Mouse (Mus musculus): ENCODE results near the gene Dzank1.

Gene Dzank1

DNA sequence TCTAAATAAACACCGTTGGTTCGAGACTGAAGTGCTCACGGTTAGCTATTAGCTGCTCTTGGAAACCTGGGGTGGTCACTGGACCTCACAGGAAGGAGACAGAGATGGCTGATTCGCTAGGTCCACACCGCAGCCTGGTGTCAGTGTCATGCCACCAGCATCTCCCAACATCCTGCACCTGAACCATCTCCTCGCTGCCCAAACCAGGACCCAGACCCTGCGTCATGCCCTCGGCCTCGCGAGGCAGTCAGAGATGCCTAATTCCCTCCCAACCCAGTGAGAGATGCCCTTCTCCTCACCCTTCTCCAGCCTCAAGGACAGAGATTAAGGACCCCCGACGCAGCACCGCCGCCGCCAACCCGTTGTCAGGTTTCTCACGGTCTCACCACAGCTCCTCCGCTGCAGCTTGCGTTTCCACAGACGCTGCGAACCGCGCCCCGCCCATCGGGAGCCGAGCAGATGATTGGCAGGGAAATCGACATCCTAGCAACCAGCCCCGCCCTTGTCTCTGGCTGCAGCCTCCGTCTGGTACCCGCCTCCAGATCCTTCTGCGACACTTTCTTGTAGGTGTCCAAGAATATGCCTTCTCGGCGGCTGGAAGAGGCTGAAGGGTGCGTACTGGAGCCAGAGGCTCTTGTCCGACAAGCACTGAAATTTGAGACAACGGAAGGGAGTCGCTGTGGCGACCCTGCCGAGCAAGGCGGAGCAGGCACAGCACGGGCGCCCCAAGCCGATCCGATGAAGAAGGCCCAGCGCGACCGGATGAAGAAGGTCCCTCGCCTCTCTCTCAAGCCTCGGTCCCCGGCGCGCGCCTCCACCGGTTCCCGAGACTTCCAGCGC is at the start of gene Dzank1, which contains the start of gene Polr3f:
TSS of gene Dzank1 (minus strand) at position 434 of the 840 bp plus-strand sequence.
TSS of gene Polr3f (plus strand) at position 738 of the 840 bp plus-strand sequence.
- peak; percentile 95 for DNase-seq

DNA sequence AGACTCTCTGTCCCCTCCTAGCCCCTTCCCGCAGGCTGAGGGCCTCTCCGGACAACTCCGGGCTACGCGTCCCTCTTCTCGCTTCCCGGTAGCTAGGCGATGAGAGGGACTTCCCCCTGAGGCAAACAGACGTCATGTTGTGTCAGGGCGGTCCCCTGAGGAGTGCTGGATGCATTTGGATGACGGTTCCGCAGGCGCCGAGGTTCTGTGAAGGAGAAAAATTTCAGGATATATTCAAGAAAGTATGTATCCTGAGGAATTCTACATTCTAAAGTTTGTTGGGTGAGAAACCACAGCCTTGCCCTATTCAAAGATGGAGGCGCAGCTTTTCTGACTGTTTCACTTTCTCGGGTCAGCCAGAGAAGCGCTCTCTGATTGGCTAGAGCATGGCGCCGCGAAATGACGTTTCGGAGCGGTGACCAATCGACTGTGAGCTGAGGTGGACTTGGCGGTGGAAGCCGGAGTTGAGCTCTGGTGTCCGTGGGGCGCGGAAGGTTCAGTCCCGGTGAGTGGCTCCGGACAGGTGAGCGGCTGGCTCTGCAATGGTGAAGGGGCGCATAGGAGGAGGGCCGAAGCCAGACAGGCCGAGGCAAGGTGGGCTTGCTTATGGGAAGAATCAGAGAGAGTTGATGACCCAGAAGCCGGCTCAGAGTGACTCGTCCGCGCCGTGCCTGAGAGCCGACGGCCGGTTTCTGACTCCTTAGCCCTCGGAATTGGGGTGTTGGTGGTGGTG is 28.8 kb upstream of the Dzank1 start, which contains the start of gene Sec23b:
TSS of gene Sec23b (plus strand) at position 410 of the 733 bp plus-strand sequence.
- DNase-seq, result peak; percentile 95

DNA sequence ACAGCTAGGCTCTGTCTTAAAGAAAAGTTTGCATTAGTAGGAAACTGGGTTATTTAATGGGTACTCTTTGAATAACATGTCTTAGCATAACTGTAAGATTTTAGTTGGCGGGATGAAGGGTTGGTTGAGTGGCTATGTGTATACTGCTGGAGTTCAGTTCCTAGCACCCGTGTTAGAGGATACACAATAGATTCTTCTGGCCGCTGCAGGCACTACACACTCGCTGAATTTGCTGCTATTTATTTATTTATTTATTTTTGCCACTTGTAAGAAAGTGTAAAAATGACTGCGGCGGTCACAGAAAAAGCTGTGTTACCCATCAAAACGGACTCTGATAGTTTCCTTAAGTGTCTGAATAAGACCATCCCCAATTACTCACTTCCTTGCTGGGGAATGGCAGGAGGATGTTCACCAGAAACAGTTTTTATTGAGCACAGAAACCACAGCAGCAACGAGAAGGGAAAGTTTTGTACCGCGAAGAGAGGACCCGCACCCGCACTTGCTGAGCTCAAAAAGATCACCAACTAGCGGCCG is 28.1 kb upstream of the Dzank1 start:
- DNase-seq, result peak; percentile 7

DNA sequence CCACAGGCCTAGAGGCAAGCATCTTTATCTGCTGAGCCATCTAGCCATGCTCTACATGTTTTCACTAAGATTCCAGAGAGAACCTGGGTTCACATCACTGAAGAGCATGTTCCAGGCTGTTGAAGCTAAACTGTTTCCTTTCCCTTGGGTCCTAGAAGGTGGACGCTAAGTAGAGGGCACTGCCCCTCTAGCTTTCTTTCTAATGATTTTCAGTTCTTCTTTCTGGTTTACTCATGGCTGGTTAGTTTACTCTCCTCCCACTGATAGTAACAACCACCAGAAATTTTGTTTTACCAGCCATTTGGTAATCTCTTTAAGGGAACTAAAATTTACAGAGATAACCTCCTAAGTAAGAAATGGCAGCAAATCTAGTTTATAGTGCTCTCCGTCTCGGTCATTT is 26.7 kb upstream of the Dzank1 start:
- DNase-seq, result no peak

DNA sequence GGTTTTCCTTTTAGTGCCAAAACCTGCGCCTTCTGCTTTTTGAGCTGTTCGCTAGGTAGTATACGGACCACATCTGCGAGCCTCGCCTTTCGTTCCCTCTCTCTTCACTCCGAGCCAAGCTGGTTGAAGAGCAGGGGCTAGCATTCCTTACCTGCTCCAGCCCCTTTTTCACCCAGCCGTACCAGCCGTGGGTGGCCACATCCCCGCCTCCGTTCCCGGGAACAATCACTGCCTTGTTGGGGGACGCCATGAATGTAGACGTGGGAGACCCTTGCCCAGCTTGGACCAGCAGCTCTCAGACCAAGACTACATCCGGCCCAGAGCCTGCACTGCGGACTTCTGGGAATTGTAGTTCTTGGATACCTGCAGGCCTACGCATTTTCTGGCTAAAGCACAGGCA is 23.3 kb upstream of the Dzank1 start, which contains the start of gene Rbbp9:
TSS of gene Rbbp9 (minus strand) at position 341 of the 400 bp plus-strand sequence.
- DNase-seq, result peak; percentile 60

DNA sequence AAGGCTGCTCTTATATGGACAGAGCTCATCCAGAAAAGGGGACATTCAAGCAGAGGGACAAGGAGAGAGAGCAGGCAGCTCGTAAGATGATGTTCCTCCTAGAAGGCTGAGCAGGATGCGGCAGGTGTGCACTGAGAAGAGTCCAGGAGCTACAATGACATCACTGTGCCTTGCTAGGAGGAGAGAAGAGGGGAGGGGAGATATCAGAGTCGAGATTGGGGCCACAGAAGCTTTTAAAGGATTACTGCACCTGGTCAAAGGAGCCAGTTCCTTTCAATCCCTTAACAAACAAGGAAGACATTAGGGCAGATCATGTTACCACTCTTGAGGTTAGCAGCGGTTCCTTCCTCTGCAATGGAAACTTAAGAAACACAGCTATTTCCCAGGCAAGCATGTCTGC is 20.3 kb upstream of the Dzank1 start:
- no peak for DNase-seq

DNA sequence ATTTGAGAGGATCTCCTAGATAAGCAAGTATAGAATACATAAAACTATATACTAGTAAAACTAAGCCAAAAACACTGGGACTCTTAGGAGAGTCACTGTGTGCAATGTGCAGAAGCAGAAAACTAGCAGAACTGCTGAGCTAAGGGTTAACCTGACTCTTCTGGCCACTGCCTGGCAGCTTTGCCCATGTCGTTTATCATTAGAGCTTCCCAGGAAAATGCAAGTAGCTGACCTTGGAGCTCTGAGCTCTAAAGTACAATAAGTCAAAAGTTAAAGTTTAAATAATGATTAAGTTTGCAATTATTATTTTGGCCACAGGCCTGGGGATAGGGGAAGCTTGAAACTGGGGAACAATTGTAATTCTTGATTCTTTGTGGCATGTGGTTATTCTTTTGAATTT is 18.3 kb upstream of the Dzank1 start:
- no peak for DNase-seq

DNA sequence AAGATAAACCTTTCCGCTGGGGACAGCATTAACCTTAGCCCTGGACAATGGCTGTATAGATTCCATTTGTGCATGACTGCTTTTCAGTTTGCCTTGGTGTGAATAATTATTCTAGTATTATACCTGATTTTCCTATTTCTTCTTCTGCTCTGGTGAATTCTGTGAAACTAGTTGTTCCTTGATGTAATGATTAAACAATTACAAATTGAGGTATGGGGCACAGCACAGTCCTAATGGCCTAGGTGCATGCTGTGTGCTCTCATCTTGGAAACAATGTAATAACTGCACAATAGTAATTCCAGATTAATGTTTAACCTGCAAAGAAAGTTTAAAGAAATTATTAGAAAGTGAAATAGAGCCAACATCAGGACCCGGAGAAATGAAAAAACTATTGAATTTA is 17.8 kb upstream of the Dzank1 start:
- no peak for DNase-seq

DNA sequence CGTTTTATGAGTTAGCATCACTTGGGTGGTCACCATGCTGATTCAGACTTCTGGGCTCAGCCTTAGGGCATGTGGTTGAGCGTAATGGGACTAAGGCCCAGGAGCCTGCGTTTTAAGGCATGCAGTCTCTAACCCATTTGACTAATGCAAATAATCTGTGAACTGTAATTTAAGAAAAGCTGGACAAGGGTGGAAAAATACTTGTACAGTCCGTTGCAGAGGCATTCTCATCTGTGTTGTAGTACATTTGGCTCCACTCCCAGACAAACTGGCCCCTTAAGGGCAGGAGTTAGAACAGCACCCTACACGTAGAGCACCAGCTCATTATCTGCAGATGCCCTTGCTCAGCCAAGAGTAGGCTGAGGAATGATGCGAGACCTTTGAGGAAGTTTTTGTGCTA is 17.4 kb upstream of the Dzank1 start:
- DNase-seq, result no peak

DNA sequence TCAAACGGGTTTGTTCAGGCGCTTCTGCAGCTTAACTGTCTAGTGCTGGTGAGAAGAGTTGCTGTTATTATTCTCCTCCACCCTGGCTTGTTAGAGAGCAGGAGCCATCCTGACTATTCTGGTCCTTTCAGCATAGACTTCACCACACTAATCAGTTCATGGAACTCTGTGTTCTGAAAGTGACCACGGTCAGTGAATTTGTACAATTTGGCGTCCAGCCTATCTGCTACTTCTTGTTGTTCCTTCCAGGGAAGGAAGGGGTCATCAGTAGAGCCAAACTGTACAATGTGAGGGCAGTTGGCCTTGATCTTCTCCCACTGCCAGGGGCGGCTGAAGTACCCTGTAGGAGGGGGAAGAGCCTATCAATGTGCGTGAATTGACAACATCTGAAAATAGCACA is 16.5 kb upstream of the Dzank1 start:
- no peak for DNase-seq

DNA sequence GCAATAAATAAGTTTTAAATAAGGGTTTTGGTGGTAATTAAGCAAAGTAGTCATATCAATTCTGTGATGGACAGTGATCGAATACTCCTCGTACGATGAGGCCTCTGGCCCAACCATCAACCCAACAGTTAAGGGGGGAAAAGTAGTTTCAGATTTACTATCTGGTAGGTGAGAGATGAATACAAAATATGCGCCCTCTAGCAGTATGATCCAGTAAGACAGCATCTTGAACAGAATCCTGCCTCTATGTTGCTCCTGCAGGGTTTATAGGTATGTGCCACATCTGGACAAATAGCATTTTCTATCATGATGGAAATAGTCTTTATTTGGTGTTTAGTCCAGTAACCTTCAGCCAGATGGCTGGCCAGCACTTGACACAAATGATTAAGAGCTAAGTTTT is 14.0 kb upstream of the Dzank1 start:
- no peak for DNase-seq

DNA sequence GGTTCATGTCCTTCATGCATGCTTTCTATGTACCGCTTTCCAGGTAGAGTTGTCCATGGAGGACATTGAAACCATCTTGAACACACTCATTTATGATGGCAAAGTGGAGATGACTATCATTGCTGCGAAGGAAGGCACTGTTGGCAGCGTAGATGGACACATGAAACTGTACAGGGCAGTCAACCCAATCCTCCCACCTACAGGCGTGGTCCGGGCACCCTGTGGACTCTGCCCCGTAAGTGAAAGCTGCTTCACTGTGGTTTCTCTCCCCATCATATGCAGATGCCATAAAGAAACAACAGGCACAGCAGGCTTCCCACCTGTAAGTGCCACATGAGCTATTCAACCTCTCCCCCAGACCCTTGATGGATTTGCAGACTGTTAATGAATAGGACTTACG is 9.9 kb upstream of the Dzank1 start:
- no peak for DNase-seq

DNA sequence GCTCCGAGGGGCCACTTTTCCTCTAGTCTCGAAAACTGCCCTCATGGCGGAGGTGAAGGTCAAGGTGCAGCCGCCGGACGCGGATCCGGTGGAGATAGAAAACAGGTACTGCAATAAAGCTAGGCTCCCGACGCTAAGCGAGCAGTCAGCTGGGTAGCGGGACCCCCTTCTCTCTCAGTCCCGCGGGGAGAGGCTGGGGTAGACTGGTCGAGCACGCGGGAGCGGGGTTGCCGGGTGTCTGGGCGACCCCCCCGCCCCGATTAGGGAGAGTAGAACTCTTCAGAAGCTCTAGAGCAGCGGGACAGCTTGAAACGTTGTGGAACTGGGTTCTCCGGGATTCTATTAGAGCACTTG is 584 bp upstream of the Dzank1 start:
- no peak for DNase-seq

DNA sequence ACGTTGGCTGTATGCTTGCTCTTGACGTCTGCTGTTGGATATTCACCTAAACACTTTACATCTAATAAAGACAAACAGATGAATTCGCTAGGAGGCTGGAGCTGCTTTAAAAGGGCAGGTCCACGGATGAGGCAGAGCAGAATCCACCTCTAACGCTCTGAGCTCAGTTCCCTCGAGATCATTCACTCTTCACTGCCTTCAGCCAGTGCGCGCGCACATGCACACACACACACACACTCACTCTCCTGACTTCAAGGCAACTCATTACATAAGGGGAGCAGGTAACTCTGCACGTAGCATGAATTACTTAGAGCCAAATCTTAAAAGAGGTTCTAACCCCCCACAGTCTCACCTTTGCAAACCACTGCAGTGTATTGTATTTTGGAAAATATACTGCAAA is 1.4 kb downstream of the Dzank1 start:
- no peak for DNase-seq

DNA sequence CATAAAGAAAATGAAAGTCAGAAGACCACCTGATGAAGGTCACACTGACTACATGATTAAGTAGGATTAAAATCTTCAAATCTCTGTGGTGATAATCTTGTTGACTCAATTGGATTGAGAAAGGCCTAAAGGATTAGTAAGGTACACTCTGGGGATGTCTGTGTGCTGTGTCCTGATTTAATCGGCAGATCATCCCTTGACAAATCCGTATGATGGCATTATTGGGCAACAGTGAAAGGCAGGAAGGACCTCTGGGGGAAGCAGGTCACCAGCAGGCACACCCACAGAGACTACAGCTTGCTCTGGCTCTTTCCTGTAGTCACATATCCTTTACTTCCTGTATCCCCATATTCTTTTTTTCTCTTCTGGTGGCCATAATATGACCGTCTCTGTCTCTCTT is 7.4 kb downstream of the Dzank1 start:
- no peak for DNase-seq

DNA sequence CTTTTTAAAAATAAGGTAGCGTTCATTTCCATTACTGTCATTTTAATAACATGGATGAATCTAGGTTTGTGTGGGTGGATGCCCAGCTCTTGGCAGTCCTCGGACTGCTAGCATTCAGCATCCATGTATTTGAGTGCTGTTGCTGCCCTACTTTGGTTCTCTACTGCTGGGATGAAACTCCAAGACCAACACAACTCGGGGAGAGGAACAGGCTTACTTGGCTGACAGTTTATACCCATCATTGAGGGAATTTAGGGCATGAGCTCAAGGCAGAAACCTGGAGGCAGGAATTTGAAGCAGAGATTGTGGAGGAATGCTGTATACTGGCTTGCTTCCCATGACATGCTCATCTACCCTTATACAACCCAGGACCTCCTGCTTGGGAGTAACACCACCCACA is 12.6 kb downstream of the Dzank1 start:
- DNase-seq, result no peak

DNA sequence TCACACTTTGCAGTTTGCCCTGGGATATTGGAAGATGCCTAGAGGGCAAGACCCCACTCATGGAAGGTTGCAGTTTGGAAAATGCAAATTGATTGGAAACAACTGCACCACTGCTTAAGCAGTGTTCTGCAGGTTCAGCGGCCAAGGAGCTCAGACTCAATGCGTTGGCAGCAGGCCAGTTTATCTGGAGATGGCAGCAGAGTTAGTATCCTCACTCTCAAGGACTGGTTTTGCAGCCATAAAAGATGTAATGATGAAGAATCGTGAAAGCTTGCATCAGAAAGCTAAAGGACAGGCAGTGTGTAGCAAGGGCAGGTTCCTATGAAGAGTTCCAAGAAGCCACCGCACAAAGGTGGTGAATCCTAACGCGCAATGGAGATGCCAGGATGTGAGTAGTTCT is 25.1 kb downstream of the Dzank1 start:
- DNase-seq, result no peak

DNA sequence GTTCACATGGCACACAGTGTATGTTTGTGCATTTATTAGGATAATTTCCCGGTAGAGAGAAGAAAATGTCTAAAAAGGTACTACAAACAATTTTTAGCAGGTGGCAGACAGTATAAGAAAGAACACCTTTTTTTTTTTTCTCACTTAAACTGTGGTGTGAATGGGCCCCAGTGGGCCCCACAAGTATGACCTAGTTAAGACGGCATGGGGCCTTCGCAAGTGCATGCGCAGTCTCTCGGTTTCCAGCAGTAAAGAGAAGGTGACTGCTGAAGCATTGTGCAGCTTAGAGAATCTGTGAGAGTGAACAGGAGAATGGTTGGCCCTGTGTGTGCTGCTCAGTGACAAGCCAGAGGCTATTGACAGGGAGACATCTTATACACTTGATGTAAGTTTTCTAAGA is 37.9 kb downstream of the Dzank1 start:
- no peak for DNase-seq

DNA sequence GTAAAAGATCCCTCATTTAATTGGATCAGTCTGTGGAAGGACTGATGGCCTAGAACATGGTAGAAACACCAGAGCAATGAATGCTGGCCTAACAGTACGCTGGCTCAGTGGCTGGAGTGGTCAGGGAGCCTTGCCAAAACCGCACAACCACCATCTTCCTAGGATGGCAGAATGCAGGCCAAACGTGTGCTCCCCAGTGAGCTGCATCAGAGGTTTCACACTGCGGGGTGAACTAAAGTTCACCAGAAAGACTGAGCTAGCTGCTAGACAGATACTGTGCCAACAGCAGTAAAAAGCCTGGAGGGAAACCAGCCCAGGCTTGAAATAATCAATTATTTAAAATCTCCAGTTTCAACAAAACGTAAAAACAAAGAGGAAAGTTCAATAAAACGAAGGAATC is 39.7 kb downstream of the Dzank1 start:
- DNase-seq, result no peak

DNA sequence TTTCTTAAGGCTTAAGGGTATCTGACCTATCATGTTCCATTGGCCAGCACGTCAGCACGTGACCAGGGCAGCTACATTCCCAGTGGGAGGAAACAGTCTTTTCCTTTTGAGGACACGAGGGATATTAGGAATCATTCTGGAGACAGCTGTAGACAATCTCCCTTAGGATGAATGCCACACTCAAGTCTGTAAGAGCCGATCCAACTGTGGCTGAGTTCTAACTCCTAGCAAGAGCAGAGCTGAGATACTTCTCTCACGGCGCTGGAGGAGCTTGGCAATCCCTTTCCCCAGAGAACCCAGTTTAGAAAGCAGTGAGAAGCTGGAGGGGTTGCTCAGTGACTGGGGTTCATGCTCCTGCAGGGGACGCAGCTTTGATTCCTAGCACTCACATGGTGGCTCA is 41.8 kb downstream of the Dzank1 start:
- DNase-seq, result no peak

DNA sequence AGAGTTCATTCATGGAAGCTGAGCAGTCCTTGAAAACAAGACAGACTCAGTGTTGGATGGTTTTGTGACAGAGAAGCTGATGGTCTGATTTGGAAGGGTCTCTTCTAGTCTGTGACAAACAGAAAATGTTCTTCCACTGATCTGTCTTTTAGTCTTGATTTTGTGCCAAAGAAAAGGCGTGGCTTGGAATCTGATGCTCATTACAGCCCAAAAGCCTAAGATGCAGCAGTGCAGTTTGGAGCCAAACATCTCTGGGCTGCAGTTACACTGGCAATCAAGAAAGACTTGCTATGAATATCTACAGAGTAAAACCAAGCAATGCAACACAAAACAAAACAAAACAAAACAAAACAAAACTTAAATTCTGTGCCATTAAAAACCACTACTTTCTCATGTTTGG is 43.1 kb downstream of the Dzank1 start:
- no peak for DNase-seq

DNA sequence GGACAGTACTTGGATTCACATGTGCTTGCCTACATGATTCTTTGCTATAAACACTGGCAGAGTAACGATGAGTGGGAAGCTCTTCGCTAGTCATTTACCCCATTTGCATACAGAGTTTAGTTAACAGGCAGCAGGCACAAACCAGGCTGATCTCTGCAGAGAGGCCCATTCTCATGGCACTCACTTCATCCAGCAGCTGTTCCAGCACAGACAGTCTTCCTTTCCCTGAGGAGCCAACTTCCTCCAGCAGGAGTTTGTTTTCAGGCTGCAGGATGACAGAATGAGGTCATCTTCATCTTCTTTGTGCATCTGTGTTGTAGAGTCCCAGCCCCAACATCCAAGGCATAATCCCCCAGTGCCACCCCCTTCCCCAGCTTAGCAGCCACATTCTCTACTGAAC is 47.8 kb downstream of the Dzank1 start:
- no peak for DNase-seq

DNA sequence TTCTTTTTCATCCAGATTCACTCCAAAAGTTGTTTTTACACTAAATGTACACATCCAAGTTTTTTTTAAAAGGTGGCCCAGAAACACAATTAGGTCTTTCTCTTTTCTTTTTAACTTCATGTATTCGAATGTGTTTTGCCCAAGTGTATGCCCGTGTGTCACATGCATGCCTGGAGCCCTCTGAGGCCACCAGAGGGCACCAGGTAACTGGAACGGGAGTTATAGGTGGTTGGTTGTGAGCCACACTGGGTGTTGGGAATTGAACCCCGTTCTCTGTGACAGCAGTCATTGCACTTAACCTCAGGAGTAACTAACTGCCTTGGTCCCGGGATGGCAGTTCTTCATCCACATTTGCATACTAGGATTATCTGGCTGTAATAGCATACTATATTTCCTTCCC is 60.0 kb downstream of the Dzank1 start:
- DNase-seq, result peak; percentile 9
